Mouse (Mus musculus) hindbrain, postnatal 0 days (tissue): ENCODE results near the gene Tgif1. TPM values are rescaled to one million over a fixed set of nuclear protein-coding genes. Genes with fewer than 3 reads are reported as not detected.

ENCODE experiments used
- ATAC-seq: fragments of 200-750 bp; cut with Nextera tagmentation; 2 replicates; pipeline ENCODE4 v1.8.0; 2017; ENCODE audit warnings: mild to moderate bottlenecking, moderate TSS enrichment, moderate library complexity
- DNase-seq: peaks from one replicate; pipeline ENCODE4 v3.0.0-alpha.2; 2015; ENCODE audit warnings: low spot score
- H3K27ac ChIP-seq: fragments of 300-500 bp; sonication (generic); 2 replicates; pipeline ENCODE4 v1.5.1; 2014; ENCODE audit warnings: mild to moderate bottlenecking
- H3K27me3 ChIP-seq: fragments of 300-500 bp; sonication (generic); 2 replicates; pipeline ENCODE4 v1.6.1; 2014; ENCODE audit warnings: low read length, mixed read lengths; ENCODE audit not compliant: insufficient read depth
- H3K36me3 ChIP-seq: fragments of 300-500 bp; sonication (generic); 2 replicates; pipeline ENCODE4 v1.6.1; 2014; ENCODE audit warnings: low read length, mixed read lengths; ENCODE audit not compliant: insufficient read depth
- H3K4me1 ChIP-seq: fragments of 300-500 bp; sonication (generic); 2 replicates; pipeline ENCODE4 v1.6.1; 2014; ENCODE audit warnings: antibody characterized with exemption, low read length, mixed read lengths; ENCODE audit not compliant: insufficient read depth
- H3K4me2 ChIP-seq: fragments of 300-500 bp; sonication (generic); 2 replicates; pipeline ENCODE4 v1.6.1; 2014; ENCODE audit warnings: low read depth, mild to moderate bottlenecking, low read length, moderate library complexity, mixed read lengths
- H3K4me3 ChIP-seq: fragments of 300-500 bp; sonication (generic); 2 replicates; pipeline ENCODE4 v1.5.1; 2014; ENCODE audit warnings: low read length
- H3K9ac ChIP-seq: fragments of 300-500 bp; sonication (generic); replicated peaks from 2 replicates; pipeline ENCODE4 v1.6.1; 2014; ENCODE audit warnings: mild to moderate bottlenecking, low read length, moderate library complexity, mixed read lengths
- H3K9me3 ChIP-seq: fragments of 300-500 bp; sonication (generic); 2 replicates; pipeline ENCODE4 v1.6.1; 2016; ENCODE audit warnings: low read length, mixed read lengths
- CTCF ChIP-seq: IDR thresholded peaks from 2 replicates; pipeline ENCODE4 v1.5.1; 2016; ENCODE audit warnings: antibody characterized with exemption, control low read depth, low read depth
- WGBS: fragments of 180-500 bp; shearing (Covaris S2); extraction: QIAGEN DNeasy Blood & Tissue Kit; methylation state at CpG from one replicate; pipeline ENCODE4 v1.1.7; 2014; 5-methylcytosine and 5-hydroxymethylcytosine counted together
- polyA plus RNA-seq: library from polyadenylated mRNA; unstranded; fragments of >200 nt; fragmentation: Nextera tagmentation; extraction: Ambion mirVana; gene quantifications from 2 replicates; pipeline ENCODE4 v1.2.1, GENCODE M21; 2015
- total RNA-seq: library from RNA; depleted of rRNA; stranded (reverse); fragments of >200 nt; gene quantifications from 2 replicates; pipeline ENCODE4 v1.2.3, GENCODE M21; 2014; rRNA removed

Tgif1 gene
- total RNA-seq: 12.5 and 12.6 TPM in 2 replicates
- polyA plus RNA-seq: 8.4 and 9.4 TPM in 2 replicates

DNA sequence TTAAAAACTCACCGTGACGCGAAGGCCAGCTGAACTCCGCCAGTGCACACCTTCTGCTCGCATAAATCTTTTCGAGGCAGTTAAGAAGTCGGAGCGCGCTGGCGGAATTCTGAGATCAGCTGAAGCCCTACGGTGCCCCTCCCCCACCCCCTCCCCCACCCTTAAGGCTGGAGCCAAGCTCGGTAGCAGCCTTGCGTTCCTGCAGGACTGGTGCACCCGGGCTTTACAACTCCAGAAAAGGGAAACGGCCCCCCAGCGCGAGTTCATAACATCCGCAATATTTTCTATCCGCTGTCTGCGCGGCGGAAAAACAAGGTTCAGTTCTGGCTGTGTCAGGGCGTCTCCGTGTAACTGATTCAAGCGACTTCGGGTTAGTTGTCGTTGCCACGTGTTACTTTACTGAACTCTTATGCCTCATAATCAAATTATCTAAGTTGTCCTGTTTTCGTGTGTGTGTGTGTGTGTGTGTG, at the start of gene Tgif1:
Gene Tgif1, minus strand, starts transcription at position 111 of the 470 bp plus-strand sequence.
- Histone ChIP-seq H3K4me1 (0 out of 2 replicates have a peak, but pooled peaks cover 4% of the 10 kb centered on the region), H3K9ac (peak within 1 kb of the TSS; percentile 57), H3K27me3 (no peaks in the 10 kb centered on the region; the same call in 1 of the 2 replicates), H3K4me2 (peak within 1 kb of the TSS; percentile 99), H3K36me3 (no peaks in the 10 kb centered on the region), H3K4me3 (peak within 1 kb of the TSS; percentile 67), H3K9me3 (no peaks in the 10 kb centered on the region), H3K27ac (peak within 1 kb of the TSS; percentile 88)
- DNase-seq: peak; percentile 62
- 1% methylated on average over 29 of the region's 29 CpGs for WGBS
- peak; percentile 25; the same call in 1 of the 2 replicates for ATAC-seq
- no peak for TF ChIP-seq CTCF

DNA sequence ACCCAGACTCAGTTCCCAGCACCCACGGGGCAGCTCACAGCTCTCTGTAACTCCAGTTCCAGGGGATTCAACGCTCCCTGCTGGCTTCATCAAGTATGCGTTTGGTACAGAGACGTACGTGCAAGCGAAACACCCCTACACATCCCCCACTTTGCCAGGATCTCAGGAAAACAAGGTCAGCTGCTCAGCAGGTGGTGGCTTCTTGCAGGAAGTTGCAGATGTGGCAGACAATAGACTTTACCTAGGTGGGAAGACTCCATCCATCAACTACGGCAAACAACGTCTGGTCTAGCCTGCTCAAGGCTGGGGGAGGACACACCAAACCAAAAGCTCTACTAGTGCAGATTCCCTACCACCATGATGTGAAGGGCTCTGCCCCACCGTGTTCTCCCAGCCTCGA, 47.3 kb upstream of the Tgif1 start:
- TF ChIP-seq CTCF: no peak
- H3K9me3 ChIP-seq: no peaks in the 10 kb centered on the region
- 77% methylated on average over 10 of the region's 10 CpGs for WGBS
- H3K27me3 ChIP-seq: no peaks in the 10 kb centered on the region
- no peak for ATAC-seq
- H3K4me2 ChIP-seq: no peak overlapping the region
- H3K27ac ChIP-seq: no peak overlapping the region
- DNase-seq: no peak
- no peaks in the 10 kb centered on the region for H3K36me3 ChIP-seq
- H3K4me3 ChIP-seq: no peak overlapping the region
- H3K9ac ChIP-seq: no peak overlapping the region
- no peaks in the 10 kb centered on the region for H3K4me1 ChIP-seq

DNA sequence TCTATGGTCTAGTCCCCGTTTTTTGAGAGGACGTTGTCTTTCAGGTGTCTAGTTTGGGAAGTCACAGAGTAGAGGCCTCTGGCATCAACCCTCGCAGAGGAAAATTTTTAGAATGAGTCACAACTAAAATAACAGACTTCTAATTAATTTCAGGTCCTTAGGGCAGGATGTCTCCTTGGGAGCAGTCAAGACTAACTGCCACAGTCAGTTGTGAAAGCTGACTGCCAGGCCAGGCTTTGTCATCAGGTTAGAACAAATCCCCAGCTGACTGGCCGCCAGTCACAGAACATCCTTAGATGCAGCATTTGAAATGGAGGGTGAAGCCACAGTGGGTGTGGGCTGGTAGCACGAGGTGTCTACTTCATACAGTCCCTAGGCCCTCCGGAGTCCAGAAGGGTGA, 46.3 kb upstream of the Tgif1 start:
- no peak for TF ChIP-seq CTCF
- H3K4me2 ChIP-seq: no peak overlapping the region
- no peak overlapping the region for H3K9ac ChIP-seq

DNA sequence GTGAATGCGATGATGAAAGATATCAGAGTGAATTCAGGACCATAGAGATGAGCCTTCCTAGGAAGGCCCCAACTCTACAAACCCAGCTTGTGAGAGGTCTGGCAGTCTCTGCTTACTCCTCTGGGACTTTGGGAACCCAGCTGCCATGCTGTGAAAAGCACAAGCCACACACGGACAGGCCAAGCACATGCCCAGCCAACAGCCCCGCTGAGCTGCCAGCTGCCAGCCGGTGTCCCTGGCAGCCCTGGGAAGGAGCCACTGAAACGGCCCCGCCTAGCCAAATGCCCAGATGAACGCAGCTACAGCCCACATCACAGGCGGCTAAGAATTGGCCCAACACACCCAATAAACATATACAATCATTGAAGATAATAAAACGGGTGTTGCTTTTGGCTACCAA, 41.5 kb upstream of the Tgif1 start:
- Histone ChIP-seq H3K27ac (no peak overlapping the region), H3K4me2 (no peak overlapping the region), H3K9me3 (no peaks in the 10 kb centered on the region), H3K36me3 (no peaks in the 10 kb centered on the region), H3K4me1 (no peaks in the 10 kb centered on the region), H3K4me3 (no peak overlapping the region), H3K9ac (no peak overlapping the region), H3K27me3 (no peaks in the 10 kb centered on the region)
- TF ChIP-seq CTCF: no peak
- DNase-seq (peak; percentile 80), ATAC-seq (peak; percentile 86)
- whole genome bisulfite sequencing: 43% methylated on average over 9 of the region's 9 CpGs

More for the DNA sequence above, 46.3 kb upstream of the Tgif1 start:
- Histone ChIP-seq H3K27ac (no peak overlapping the region), H3K4me1 (no peaks in the 10 kb centered on the region), H3K9me3 (no peaks in the 10 kb centered on the region), H3K36me3 (no peaks in the 10 kb centered on the region), H3K27me3 (no peaks in the 10 kb centered on the region), H3K4me3 (no peak overlapping the region)
- ATAC-seq (no peak), DNase-seq (no peak)
- WGBS: 93% methylated on average over 6 of the region's 6 CpGs

DNA sequence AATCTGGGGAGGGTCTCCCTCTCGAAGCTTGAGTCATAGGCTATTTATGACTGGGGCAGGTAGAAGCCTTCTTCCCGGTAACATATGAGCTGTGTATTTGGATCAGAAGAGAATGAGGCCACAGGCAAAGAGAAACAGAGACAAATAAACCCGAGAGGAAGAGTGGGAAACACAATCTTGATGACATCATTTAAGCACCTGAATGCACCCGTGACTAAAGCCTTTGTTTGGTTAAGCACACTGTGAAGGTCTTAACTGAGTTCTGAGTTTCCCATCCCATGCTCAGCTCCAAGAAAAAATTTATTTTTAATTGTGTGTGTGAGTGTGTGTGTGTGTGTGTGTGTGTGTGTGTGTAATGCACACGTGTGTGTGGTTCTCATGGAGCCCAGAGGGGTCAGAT, 39.8 kb upstream of the Tgif1 start:
- H3K9me3 ChIP-seq: no peaks in the 10 kb centered on the region

DNA sequence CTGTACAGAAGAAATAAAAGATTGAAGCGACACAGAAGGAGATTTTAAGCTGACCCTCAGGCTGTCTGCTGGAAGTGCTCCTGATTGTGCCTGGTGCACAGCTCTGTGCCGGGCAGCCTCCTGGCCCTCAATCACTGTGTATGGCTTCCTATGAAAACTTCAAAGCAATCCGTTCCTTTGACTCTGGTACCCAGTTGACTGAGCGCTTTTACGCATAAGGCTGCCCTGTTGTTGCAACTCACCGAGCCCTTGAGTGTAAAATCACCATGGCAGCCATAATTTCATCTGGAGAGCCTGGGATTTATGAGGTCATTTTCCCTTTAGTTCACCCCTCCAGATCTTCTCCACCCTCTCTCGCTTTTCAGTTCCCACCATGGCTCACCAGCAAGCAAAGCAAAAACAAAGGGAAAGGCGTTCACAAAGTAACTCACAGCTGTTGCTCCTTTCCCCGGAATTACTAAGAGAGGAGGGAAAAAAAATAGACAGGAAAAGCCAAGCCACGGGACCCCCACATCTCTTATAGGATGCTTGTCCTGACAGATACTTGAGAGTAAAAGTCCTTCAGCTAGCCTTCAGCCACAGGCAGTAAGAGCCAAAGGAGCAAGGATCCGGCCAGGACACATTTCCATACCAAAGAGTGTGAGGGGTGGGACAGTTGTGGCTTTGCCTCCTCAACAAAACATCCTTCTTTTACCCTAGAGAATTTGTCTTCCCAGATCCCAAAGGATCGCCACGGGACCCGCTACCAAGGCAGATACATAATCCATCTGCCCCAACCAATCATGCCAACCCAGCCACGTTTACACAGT, 39.1 kb upstream of the Tgif1 start:
- ATAC-seq (no peak), DNase-seq (no peak)
- Histone ChIP-seq H3K36me3 (no peaks in the 10 kb centered on the region), H3K9ac (no peak overlapping the region), H3K9me3 (no peaks in the 10 kb centered on the region), H3K27ac (no peak overlapping the region), H3K4me1 (no peaks in the 10 kb centered on the region), H3K4me3 (no peak overlapping the region), H3K27me3 (no peaks in the 10 kb centered on the region), H3K4me2 (no peak overlapping the region)
- 27% methylated on average over 15 of the region's 15 CpGs for WGBS
- TF ChIP-seq CTCF: no peak

More for the DNA sequence above, 39.8 kb upstream of the Tgif1 start:
- H3K4me3 ChIP-seq: no peak overlapping the region
- H3K27ac ChIP-seq: no peak overlapping the region
- no peak for TF ChIP-seq CTCF
- DNase-seq: no peak
- no peaks in the 10 kb centered on the region for H3K4me1 ChIP-seq
- ATAC-seq: no peak
- 67% methylated on average over 5 of the region's 5 CpGs for WGBS
- no peak overlapping the region for H3K4me2 ChIP-seq
- H3K36me3 ChIP-seq: no peaks in the 10 kb centered on the region
- no peaks in the 10 kb centered on the region for H3K27me3 ChIP-seq
- no peak overlapping the region for H3K9ac ChIP-seq

DNA sequence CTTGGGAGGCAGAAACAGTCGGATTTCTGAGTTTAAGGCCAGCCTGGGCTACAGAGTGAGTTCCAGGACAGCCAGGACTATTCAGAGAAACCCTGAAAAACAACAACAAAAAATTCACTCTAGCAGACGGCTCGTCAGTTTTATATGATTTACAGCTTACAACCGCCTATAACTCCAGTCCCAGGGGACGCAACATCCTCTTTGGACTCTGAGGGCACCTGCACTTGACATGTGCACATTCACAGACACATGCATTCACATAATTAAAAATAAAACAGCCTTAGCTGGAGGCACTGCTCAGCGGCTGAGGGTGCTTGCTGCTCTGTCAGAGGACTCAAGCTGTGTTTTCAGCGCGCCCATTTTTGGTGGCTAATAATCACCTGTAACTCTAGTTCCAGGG, 37.2 kb upstream of the Tgif1 start:
- Histone ChIP-seq H3K27me3 (no peaks in the 10 kb centered on the region), H3K36me3 (no peaks in the 10 kb centered on the region), H3K27ac (no peak overlapping the region), H3K4me3 (no peak overlapping the region), H3K4me1 (no peaks in the 10 kb centered on the region), H3K4me2 (no peak overlapping the region), H3K9ac (no peak overlapping the region), H3K9me3 (no peaks in the 10 kb centered on the region)
- WGBS: 87% methylated on average over 8 of the region's 8 CpGs
- ATAC-seq (no peak), DNase-seq (no peak)
- TF ChIP-seq CTCF: no peak
